26 mouse cellular contexts compared by ENCODE assay signal in the genomic region with DNA sequence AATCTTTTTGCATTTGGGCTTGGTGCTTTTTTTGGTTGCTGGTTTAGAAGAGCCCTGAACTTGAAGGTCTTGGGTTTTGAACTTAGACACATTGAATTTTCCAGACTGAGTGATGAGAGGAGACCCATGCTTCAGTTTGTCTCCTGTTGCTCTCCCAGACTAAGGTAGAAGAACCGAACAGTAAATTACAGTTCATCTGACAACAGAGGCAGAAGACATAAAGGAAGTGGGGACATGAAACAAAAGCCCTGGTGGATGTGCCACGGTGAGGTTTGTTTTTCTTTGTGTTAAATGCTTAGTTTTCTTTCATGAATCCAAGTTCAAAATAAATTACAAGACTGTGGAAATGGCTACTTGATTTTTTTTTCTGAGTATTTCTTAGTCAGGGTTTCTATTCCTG. TPM values are rescaled to one million over a fixed set of nuclear protein-coding genes. Genes with fewer than 3 reads are reported as not detected.
DNase-seq lines count a peak whose midpoint lies in the region; ATAC-seq and TF ChIP-seq lines count a peak whose summit lies in the region.
"Had no signal": no experiment of that assay in that cellular context is flagged by ENCODE, and none has a peak within 500 bp of the region (broad histone marks: within the 10 kb centered on the region; RNA-seq: fewer than 3 reads in every experiment).

No protein-coding gene starts in this region.

- 6% methylated on average over 2 of the region's 2 CpGs for WGBS in thymus, adult 2 months
- 75% methylated on average over 2 of the region's 2 CpGs for WGBS in hindbrain, embryonic 16.5 days

- H3K27me3 ChIP-seq in thymus, adult 2 months (ENCODE audit: control insufficient read depth, insufficient read depth, low read length): no peaks in the 10 kb centered on the region
- H3K27me3 ChIP-seq in hindbrain, embryonic 16.5 days (replicated peaks; ENCODE audit: control insufficient read depth, insufficient read depth, low read length): no peaks in the 10 kb centered on the region
- H3K27me3 ChIP-seq: embryonic facial prominence, embryonic 15.5 days; heart, embryonic 13.5 days; hindbrain, embryonic 15.5 days had no signal

- ATAC-seq in activated CD4-positive, CD25-positive, alpha-beta regulatory T cell, adult 4 months: peak; percentile 22
- no peak for ATAC-seq in hindbrain, embryonic 16.5 days
- ATAC-seq: forebrain, embryonic 14.5 days had no signal

- peak overlapping the region; percentile 43; the same call in 1 of the 2 replicates for H3K27ac ChIP-seq in thymus, adult 2 months (ENCODE audit: control insufficient read depth, insufficient read depth, low read length)
- no peak overlapping the region for H3K27ac ChIP-seq in hindbrain, embryonic 16.5 days (ENCODE audit: low read depth, low read length)
- H3K27ac ChIP-seq: embryonic facial prominence, embryonic 15.5 days; forebrain, embryonic 10.5 days; gastrocnemius, adult 2 months; heart, embryonic 13.5 days; hindbrain, embryonic 15.5 days had no signal

- TF ChIP-seq POLR2A in thymus, adult 2 months (IDR thresholded peaks at IDR 0.05; ENCODE audit: control insufficient read depth, extremely low read depth, insufficient read depth, low read length, poor library complexity): no peak

- H3K4me3 ChIP-seq in thymus, adult 2 months (ENCODE audit: control insufficient read depth, insufficient read depth, low read length): no peak overlapping the region
- no peak overlapping the region for H3K4me3 ChIP-seq in hindbrain, embryonic 16.5 days (ENCODE audit: low read length)
- H3K4me3 ChIP-seq: embryonic facial prominence, embryonic 15.5 days; erythroblast, embryonic 14.5 days; forebrain, embryonic 10.5 days; gastrocnemius, adult 2 months; heart, embryonic 13.5 days; hindbrain, embryonic 15.5 days had no signal

- DNase-seq in thymus, adult 2 months: peak; percentile 24
- no peak for DNase-seq in thymus, adult 18-20 months
- DNase-seq in CD4-positive, CD25-positive, alpha-beta regulatory T cell, adult 2 months (ENCODE audit: low read depth, low spot score): peak; percentile 46
- DNase-seq in right cerebral cortex, postnatal 10 days (ENCODE audit: low spot score in 2 of 2): no peak
- no peak for DNase-seq in layer of hippocampus, postnatal 10 days (ENCODE audit: low spot score in 2 of 2)
- DNase-seq: adrenal gland, adult 8-10 months; adrenal gland, postnatal 36 days; cerebellum, adult 2 months; cerebellum, postnatal 10 days; embryo, embryonic 11 days; gastrocnemius, adult 2 months; gastrocnemius, postnatal 36 days; heart, postnatal 36 days had no signal

- H3K9ac ChIP-seq in hindbrain, embryonic 16.5 days (ENCODE audit: low read depth, low read length): no peak overlapping the region
- H3K9ac ChIP-seq: embryonic facial prominence, embryonic 15.5 days; heart, embryonic 13.5 days; hindbrain, embryonic 15.5 days had no signal

- H3K4me2 ChIP-seq in hindbrain, embryonic 16.5 days (ENCODE audit: low read length): no peak overlapping the region
- H3K4me2 ChIP-seq: embryonic facial prominence, embryonic 15.5 days; heart, embryonic 13.5 days; hindbrain, embryonic 15.5 days had no signal

- no peak for TF ChIP-seq CTCF in thymus, adult 2 months (IDR thresholded peaks at IDR 0.05; ENCODE audit: borderline replicate concordance, control insufficient read depth, extremely low read depth, insufficient read depth, low read length, poor library complexity)

- no peaks in the 10 kb centered on the region for H3K36me3 ChIP-seq in thymus, adult 2 months (ENCODE audit: control insufficient read depth, insufficient read depth, low read length)
- H3K36me3 ChIP-seq in hindbrain, embryonic 16.5 days (ENCODE audit: control insufficient read depth, insufficient read depth, low read length): no peaks in the 10 kb centered on the region
- H3K36me3 ChIP-seq: embryonic facial prominence, embryonic 15.5 days; forebrain, embryonic 10.5 days; heart, embryonic 13.5 days; hindbrain, embryonic 15.5 days had no signal

- peaks cover 21% of the 10 kb centered on the region for H3K4me1 ChIP-seq in thymus, adult 2 months (replicated peaks; ENCODE audit: control insufficient read depth, insufficient read depth, low read length)
- no peaks in the 10 kb centered on the region for H3K4me1 ChIP-seq in hindbrain, embryonic 16.5 days (ENCODE audit: control insufficient read depth, insufficient read depth, low read depth, low read length)
- H3K4me1 ChIP-seq: embryonic facial prominence, embryonic 15.5 days; heart, embryonic 13.5 days; hindbrain, embryonic 15.5 days had no signal

- H3K9me3 ChIP-seq in hindbrain, embryonic 16.5 days (ENCODE audit: control insufficient read depth, low read length): no peaks in the 10 kb centered on the region
- H3K9me3 ChIP-seq: embryonic facial prominence, embryonic 15.5 days; forebrain, embryonic 10.5 days; hindbrain, embryonic 15.5 days had no signal

RNA-seq across cellular contexts. Expression of gene Atp6v1g3, which starts 22.6 kb away (rescaled TPM):
- polyA plus RNA-seq in thymus, adult 2 months (2012; rRNA removed): 0.07 TPM in 1 of 2 replicates, not detected in the other
- polyA plus RNA-seq in activated CD4-positive, CD25-positive, alpha-beta regulatory T cell, adult 4 months (2017; shearing (Covaris generic)): under 1 TPM in 1 of 2 experiments, not detected in 1; 0.63 TPM
- not detected in 2 replicates for polyA plus RNA-seq in hindbrain, embryonic 16.5 days (2015; fragmentation: Nextera tagmentation; extraction: Ambion mirVana)
- total RNA-seq in layer of hippocampus, postnatal 10 days (2021): not detected
- total RNA-seq: adrenal gland, adult 8-10 months; adrenal gland, postnatal 36 days; gastrocnemius, adult 2 months; gastrocnemius, postnatal 36 days; heart, postnatal 36 days; MEL had no signal
- polyA plus RNA-seq: C2C12; cerebellum, adult 2 months; embryonic facial prominence, embryonic 11.5 days; erythroblast, embryonic 14.5 days; forebrain, embryonic 10.5 days; forebrain, embryonic 14.5 days; heart, embryonic 13.5 days; heart, postnatal 0 days; hindbrain, embryonic 11.5 days; hindbrain, embryonic 15.5 days had no signal

Comparison
In these comparisons a context has a peak if more than half of its experiments do, and no peak if none do; other contexts are left out.
1. DNase-seq: peak in thymus, adult 2 months (single experiment) and CD4-positive, CD25-positive, alpha-beta regulatory T cell, adult 2 months (single experiment); none in thymus, adult 18-20 months (0 of 2), right cerebral cortex, postnatal 10 days (0 of 2) and layer of hippocampus, postnatal 10 days (0 of 2).